Mouse (Mus musculus) ES-CJ7 (cell line): ENCODE measurements around the gene Clec5a.

ENCODE experiments used
- DNase-seq: peaks from one replicate; pipeline ENCODE4 v3.0.0; 2011; ENCODE audit warnings: low read depth, low spot score

Clec5a gene

DNA sequence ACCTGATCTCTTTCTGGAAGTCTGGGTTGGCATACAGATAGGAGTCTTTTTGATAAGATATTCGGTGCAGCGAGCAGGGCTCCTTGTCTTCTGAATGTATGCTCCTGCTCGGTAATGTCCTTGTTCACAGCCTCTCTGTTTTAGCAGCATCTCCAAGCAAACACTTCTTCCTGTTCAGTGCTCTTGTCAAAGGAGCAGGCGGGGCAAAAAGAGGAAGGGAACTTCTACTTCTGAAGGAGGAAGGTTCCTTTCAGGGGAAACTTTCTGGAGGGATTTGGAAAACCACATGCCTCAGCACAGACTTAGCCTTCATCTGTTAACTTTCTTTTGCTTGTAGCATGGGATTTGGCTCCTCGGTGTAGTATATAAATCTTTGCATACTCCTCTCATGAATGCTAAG is at the start of gene Clec5a:
Gene Clec5a, minus strand, starts transcription at position 177 of the 400 bp plus-strand sequence.
- DNase-seq, result no peak

DNA sequence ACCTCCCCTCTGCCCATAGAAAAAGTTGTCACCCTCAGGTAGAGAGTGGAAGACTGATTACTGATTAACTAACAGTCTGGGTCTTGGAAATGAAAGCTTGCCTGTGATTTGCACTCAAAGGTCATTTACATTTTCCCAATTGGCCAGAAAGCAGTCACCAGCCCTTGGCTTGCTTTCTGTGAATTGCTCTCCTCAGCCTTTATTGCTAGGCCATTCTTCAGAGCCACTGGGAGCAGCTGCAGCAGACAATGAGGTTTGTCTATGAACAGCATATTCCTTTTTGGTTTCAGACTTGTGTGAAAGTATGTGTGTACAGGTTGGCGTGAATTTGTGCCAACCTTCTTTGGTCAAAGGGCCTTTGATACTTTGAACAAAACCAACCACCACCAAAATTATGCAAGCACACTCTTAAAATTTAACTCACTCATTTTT is 49.0 kb upstream of the Clec5a start:
- DNase-seq, result no peak

DNA sequence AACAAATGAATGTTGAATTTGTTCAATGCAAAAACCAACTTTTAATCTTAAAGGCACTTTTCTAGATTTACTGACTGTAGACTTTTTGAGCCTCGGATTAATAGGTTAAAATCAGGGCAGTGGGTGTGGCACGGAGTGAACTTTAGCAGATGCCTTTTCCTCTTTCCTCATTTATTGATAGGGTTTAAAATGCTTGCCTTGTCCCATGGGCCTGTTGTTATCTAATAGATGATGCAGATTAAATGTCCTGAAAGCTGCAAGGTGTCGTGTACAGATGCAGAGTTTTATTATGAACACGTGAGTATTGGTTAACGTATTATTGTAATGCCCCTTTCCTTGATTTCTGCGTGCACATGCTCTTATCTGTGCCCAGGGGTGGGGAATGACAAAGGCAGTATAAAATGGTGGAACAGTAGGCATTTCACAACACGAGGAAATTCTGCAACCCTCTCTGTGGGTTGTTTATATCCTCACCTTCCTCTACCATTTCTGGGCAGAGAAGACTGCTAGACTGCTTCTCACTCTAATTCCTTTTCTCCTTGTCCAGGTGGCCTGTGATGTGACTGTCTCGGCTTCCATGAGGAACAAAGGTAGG is 42.9 kb upstream of the Clec5a start, which contains the start of gene Mgam:
Gene Mgam, plus strand, starts transcription at position 426 of the 595 bp plus-strand sequence.
- DNase-seq, result no peak

DNA sequence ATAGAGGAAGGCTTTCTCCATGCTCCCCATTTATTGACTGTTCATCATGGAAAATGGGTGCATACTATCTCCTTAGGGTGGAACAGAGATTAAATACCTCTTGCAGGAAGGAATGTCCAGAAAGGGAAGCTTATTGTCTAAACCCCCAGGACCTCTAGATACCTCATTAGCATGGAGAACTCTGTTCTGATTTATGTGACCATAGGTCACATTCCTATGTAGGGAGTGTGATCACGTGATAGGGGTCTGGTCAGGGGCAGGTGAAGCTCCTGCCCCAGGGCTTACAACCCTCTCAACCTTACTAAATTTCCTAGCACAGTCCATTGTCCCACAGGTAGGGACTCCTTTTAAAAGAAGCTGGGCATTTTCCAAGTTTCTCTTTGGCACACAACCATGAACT is 40.5 kb upstream of the Clec5a start:
- peak; percentile 4 for DNase-seq

GRCm38 (mm10) chr6:40617965-40618364 is 32.3 kb upstream of the Clec5a start:
- peak; percentile 50 for DNase-seq

DNA sequence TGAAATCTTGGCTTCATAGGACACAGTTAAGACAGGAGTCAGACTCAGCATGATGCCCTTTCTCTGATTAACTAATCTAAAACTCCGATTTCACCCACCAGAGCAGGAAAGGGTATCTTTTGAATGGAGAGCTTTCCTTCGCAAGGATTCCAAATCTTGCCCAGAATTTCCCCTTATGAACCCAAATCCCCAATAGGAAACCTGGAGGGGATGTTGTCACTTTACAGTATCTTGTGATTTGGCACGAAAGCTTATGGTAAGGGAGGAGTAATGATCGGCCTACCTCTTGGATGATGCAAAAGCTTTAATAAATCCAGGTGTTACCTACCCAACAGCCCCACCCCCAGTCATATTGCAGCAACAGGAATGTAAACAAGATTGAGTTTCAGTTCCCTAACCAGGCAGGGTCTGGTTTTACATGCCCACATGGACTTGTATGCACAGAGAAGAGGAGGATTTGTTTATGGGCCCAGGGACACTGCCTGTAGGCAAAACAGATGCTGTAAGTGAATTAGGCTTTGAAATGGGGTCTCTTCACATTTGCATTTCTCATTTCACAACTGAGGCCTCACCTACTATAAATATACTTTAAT is 27.7 kb upstream of the Clec5a start, which contains the start of gene Tas2r138:
Gene Tas2r138, minus strand, starts transcription at position 51 of the 593 bp plus-strand sequence.
- DNase-seq, result no peak

DNA sequence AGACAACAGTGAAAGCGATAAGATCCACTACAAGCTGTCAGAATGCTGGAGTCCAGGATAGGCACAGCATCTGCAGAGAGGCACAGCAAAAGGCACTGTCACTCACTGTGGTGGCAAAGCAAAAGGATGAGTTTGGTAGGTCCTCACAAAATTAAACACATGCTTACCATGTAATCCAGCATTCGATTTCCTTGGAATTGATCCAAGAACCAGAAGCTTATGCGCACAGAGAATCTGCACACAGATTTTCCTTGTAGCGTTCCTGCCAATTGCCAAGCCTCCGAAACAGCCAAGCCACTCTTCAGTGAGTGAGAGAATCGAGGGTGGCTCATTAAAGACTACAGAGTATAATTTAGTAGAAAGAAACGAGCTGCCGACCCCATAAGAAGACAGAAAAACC is 24.6 kb upstream of the Clec5a start:
- DNase-seq, result no peak

DNA sequence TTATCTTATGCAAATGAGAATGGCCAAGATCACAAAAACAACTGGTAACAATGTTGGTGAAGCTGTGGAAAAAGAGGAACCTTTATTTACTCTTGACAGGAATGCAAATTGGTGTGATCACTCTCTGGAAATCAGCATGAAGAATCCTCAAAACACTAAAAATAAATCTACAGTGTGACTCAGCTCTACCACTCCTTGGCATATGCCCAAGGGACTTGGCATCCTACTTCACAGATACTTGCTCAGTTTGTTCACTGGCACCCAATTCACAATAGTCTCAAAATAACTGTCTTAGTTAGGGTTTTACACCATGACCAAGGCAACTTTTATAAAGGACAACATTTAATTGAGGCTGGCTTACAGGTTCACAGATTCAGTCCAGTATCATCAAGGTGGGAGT is 21.8 kb upstream of the Clec5a start:
- no peak for DNase-seq

GRCm38 (mm10) chr6:40598546-40598945 is 12.9 kb upstream of the Clec5a start:
- peak; percentile 57 for DNase-seq

GRCm38 (mm10) chr6:40594804-40595550 is 9.4 kb upstream of the Clec5a start:
- no peak for DNase-seq

DNA sequence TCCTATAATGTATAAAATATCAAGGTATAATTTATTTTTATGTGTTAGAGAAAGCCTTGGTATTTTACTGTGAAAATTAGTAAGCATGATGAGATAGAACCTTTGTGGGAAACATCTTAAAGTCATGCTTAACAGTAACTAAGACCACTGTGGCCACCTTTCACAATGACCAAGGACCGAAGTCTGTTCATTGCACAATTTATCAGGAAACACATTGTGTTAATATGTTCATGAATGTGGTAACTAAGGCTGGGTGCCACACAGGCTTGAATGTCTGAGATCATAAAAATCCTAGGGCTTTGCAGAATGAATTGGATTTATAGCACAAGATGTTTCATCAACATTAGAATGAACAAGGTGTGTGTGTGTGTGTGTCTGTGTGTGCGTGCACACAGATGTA is 2.7 kb upstream of the Clec5a start:
- DNase-seq, result no peak

DNA sequence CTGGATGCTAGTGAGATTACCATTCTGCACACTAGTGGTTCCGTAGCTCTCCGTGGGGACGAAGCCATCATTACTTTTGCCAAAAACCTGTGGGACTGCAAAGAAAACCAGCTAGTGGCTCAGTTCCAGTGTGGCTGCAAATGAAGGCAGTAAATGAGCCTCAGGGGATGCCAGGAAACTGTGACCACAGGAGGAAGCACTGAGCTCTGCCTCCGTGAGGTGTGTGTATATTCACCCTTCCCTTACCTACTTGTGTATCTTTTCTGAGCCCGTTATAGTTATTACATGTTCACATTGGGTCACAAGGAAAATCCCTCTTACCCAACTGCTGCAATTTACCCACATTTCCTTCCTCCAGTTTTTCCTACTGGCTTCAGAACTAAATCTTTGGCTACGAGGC is 1.3 kb downstream of the Clec5a start:
- DNase-seq, result no peak

DNA sequence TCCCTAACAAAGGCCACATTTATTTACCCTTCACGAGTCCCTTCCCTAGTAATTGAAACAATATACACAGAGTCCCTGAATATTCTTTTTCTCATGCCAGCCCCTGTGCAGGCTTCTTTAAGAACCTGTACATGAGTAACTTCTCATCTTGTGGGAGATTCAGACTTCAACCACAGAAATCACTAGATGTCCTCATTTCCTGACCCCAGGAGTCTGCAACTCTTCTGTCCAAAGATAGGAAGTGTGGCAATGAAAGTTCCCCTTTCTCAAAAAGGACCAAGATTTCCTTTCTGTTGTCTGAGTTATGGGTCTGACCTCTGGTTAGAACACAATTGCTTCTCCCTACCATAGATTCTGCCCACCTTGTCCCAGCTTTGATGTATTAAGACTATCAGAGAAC is 9.3 kb downstream of the Clec5a start:
- DNase-seq, result no peak

GRCm38 (mm10) chr6:40573618-40574017 is 12.0 kb downstream of the Clec5a start:
- DNase-seq, result no peak

DNA sequence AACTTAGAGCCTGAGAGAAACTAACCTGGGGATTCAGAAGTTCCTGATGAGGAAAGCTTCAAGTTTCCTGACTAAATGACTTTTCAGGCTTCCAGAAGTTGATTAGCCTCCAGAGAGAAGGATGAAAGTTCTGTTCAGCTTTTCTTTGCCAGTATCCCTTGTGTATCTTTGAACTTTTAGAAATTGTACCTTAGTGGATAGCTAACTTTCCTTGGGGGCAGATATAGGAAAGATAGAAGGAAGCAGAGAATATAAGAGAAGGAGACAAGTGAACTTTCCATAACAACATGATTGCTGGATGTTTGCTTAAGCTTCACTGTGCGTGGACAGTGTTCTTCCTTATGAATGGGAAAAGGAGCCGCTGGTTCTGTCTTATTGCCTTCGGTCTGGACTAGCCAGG is 16.4 kb downstream of the Clec5a start, which contains the start of gene Olfr460:
Gene Olfr460, plus strand, starts transcription at position 301 of the 400 bp plus-strand sequence.
- no peak for DNase-seq

GRCm38 (mm10) chr6:40554950-40555349 is 30.7 kb downstream of the Clec5a start, which contains the start of gene Olfr461:
Gene Olfr461, minus strand, starts transcription at chr6:40555050.
- no peak for DNase-seq

GRCm38 (mm10) chr6:40544690-40545089 is 40.9 kb downstream of the Clec5a start:
- no peak for DNase-seq
